In the genomic region with DNA sequence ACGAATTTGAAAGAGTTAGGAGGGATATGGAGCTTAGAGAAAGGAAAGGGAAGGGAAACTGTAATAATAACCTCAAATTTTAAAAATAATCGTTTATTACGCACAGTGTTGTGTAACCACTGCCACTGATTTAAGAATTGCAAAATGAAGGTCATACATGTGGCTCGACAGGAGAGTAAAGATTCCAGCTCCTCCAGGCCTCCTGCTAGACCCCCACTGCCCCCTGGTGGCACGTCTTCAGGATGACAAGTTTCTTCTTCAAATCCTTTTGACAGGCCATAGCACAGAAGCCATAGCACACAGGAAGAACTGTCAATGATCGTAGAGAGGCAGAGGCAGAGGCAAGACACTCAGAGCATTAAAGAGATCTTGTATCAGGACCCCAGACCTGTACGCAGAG, we compare ENCODE assay signal across 9 mouse cellular contexts. TPM values are rescaled to one million over a fixed set of nuclear protein-coding genes. Genes with fewer than 3 reads are reported as not detected.
DNase-seq lines count a peak whose midpoint lies in the region; ATAC-seq and TF ChIP-seq lines count a peak whose summit lies in the region.
"Had no signal": no experiment of that assay in that cellular context is flagged by ENCODE, and none has a peak within 500 bp of the region (broad histone marks: within the 10 kb centered on the region; RNA-seq: fewer than 3 reads in every experiment).

No protein-coding gene starts in this region.

- H3K27me3 ChIP-seq in hindbrain, embryonic 11.5 days (ENCODE audit: control insufficient read depth, insufficient read depth, low read length): no peaks in the 10 kb centered on the region
- H3K27me3 ChIP-seq in hindbrain, embryonic 12.5 days: no peaks in the 10 kb centered on the region
- H3K27me3 ChIP-seq: stomach, embryonic 15.5 days had no signal

- H3K9ac ChIP-seq in hindbrain, embryonic 11.5 days (ENCODE audit: low read depth, low read length): no peak overlapping the region
- no peak overlapping the region for H3K9ac ChIP-seq in hindbrain, embryonic 12.5 days
- H3K9ac ChIP-seq: stomach, embryonic 15.5 days had no signal

- ATAC-seq in hindbrain, embryonic 11.5 days (ENCODE audit: low FRiP score): no peak
- no peak for ATAC-seq in hindbrain, embryonic 12.5 days (ENCODE audit: low FRiP score)
- ATAC-seq in monocyte, adult 5-6 weeks (replicated peaks; ENCODE audit: insufficient number of reproducible peaks, low FRiP score, low TSS enrichment, poor library complexity, severe bottlenecking): peak; percentile 73; the same call in 1 of the 2 replicates

- WGBS in hindbrain, embryonic 11.5 days: 33% methylated on average over 7 of the region's 7 CpGs
- 36% methylated on average over 7 of the region's 7 CpGs for WGBS in hindbrain, embryonic 12.5 days

- DNase-seq in hindbrain, embryonic 11.5 days (ENCODE audit: low spot score): peak; percentile 85
- peak; percentile 50 for DNase-seq in cerebellum, adult 9-10 months
- DNase-seq in gastrocnemius, adult 2 months: peak; percentile 82
- DNase-seq in kidney, adult 11 months: peak; percentile 46
- peak; percentile 72 to 73 for DNase-seq in left cerebral cortex, postnatal 14 days (ENCODE audit: low spot score in 2 of 2)
- peak; percentile 72 for DNase-seq in telencephalon, adult 2 months (ENCODE audit: low read depth, low spot score)

- no peak overlapping the region for H3K4me3 ChIP-seq in hindbrain, embryonic 11.5 days (ENCODE audit: low read depth, low read length)
- no peak overlapping the region for H3K4me3 ChIP-seq in hindbrain, embryonic 12.5 days
- H3K4me3 ChIP-seq in gastrocnemius, adult 2 months: no peak overlapping the region
- H3K4me3 ChIP-seq: stomach, embryonic 15.5 days had no signal

- H3K36me3 ChIP-seq in hindbrain, embryonic 11.5 days (ENCODE audit: control insufficient read depth, insufficient read depth, low read length): no peaks in the 10 kb centered on the region
- no peaks in the 10 kb centered on the region for H3K36me3 ChIP-seq in hindbrain, embryonic 12.5 days
- H3K36me3 ChIP-seq: stomach, embryonic 15.5 days had no signal

- H3K9me3 ChIP-seq in hindbrain, embryonic 11.5 days (ENCODE audit: control insufficient read depth, low read length): no peaks in the 10 kb centered on the region
- no peaks in the 10 kb centered on the region for H3K9me3 ChIP-seq in hindbrain, embryonic 12.5 days (replicated peaks)
- H3K9me3 ChIP-seq: stomach, embryonic 15.5 days had no signal

- TF ChIP-seq CTCF in gastrocnemius, adult 2 months (IDR thresholded peaks at IDR 0.05): peak; percentile 88

- intact Hi-C loops in gastrocnemius, adult 2 months (cut with DNase I): loop anchor here (1.0 kb wide), 1 partner anchor 207 kb away; no protein-coding TSS in a partner anchor
- intact Hi-C loops in left cerebral cortex, postnatal 14 days (cut with DNase I): loop anchor here (5.0 kb wide), 2 partner anchors 207 to 302 kb away; no protein-coding TSS in a partner anchor

- no peak overlapping the region for H3K27ac ChIP-seq in hindbrain, embryonic 11.5 days (ENCODE audit: low read depth, low read length)
- no peak overlapping the region for H3K27ac ChIP-seq in hindbrain, embryonic 12.5 days
- peak overlapping the region; percentile 46; the same call in 1 of the 2 replicates for H3K27ac ChIP-seq in gastrocnemius, adult 2 months
- H3K27ac ChIP-seq: stomach, embryonic 15.5 days had no signal

- H3K4me1 ChIP-seq in hindbrain, embryonic 11.5 days (replicated peaks; ENCODE audit: control insufficient read depth, insufficient read depth, low read length): no peaks in the 10 kb centered on the region
- no peaks in the 10 kb centered on the region for H3K4me1 ChIP-seq in hindbrain, embryonic 12.5 days
- H3K4me1 ChIP-seq: stomach, embryonic 15.5 days had no signal

- no peak overlapping the region for H3K4me2 ChIP-seq in hindbrain, embryonic 11.5 days (replicated peaks; ENCODE audit: low read depth, low read length)
- no peak overlapping the region for H3K4me2 ChIP-seq in hindbrain, embryonic 12.5 days (replicated peaks)
- H3K4me2 ChIP-seq: stomach, embryonic 15.5 days had no signal

RNA-seq across cellular contexts. Expression of a gene that starts 9.1 kb away (rescaled TPM):
- polyA plus RNA-seq in hindbrain, embryonic 11.5 days (2014; fragmentation: Nextera tagmentation; extraction: Ambion mirVana): not detected in 2 replicates
- not detected in 2 replicates for polyA plus RNA-seq in hindbrain, embryonic 12.5 days (2016; fragmentation: Nextera tagmentation; extraction: Ambion mirVana)
- total RNA-seq in gastrocnemius, adult 2 months (2021): not detected
- total RNA-seq in left cerebral cortex, postnatal 14 days (2021): not detected
- total RNA-seq in monocyte, adult 5-6 weeks (2017): not detected in 3 replicates
- polyA plus RNA-seq: stomach, embryonic 15.5 days had no signal

RNA-seq across cellular contexts. Expression of a gene that starts 41.2 kb away (rescaled TPM):
- not detected in 2 replicates for polyA plus RNA-seq in hindbrain, embryonic 11.5 days (2014; fragmentation: Nextera tagmentation; extraction: Ambion mirVana)
- polyA plus RNA-seq in hindbrain, embryonic 12.5 days (2016; fragmentation: Nextera tagmentation; extraction: Ambion mirVana): not detected in 2 replicates
- total RNA-seq in gastrocnemius, adult 2 months (2021): not detected
- total RNA-seq in left cerebral cortex, postnatal 14 days (2021): not detected
- not detected in 3 replicates for total RNA-seq in monocyte, adult 5-6 weeks (2017)
- polyA plus RNA-seq: stomach, embryonic 15.5 days had no signal

RNA-seq across cellular contexts. Expression of a gene that starts 49.0 kb away (rescaled TPM):
- not detected in 2 replicates for polyA plus RNA-seq in hindbrain, embryonic 11.5 days (2014; fragmentation: Nextera tagmentation; extraction: Ambion mirVana)
- not detected in 2 replicates for polyA plus RNA-seq in hindbrain, embryonic 12.5 days (2016; fragmentation: Nextera tagmentation; extraction: Ambion mirVana)
- total RNA-seq in gastrocnemius, adult 2 months (2021): not detected
- not detected for total RNA-seq in left cerebral cortex, postnatal 14 days (2021)
- not detected in 3 replicates for total RNA-seq in monocyte, adult 5-6 weeks (2017)
- polyA plus RNA-seq: stomach, embryonic 15.5 days had no signal
